Mouse (Mus musculus): ENCODE measurements around the gene Gm12794. TPM values are rescaled to one million over a fixed set of nuclear protein-coding genes. Genes with fewer than 3 reads are reported as not detected.
"Not testable (repeated sequence)": the region's sequence is repeated elsewhere in the genome, so short reads cannot be mapped to it uniquely, and the experiment has no call there.

Gene Gm12794
- total RNA-seq (2021), result not detected
- long read RNA-seq, experiment 1, result 0 reads
- long read RNA-seq, experiment 2, result 0 reads

GRCm38 (mm10) chr4:101940107-101940506, at the start of gene Gm12794:
TSS of gene Gm12794 (plus strand) at chr4:101940407.
- not testable (repeated sequence) for DNase-seq

GRCm38 (mm10) chr4:101893656-101894420, 46.4 kb upstream of the Gm12794 start, which contains the start of gene C130073F10Rik:
TSS of gene C130073F10Rik (minus strand) at chr4:101893789.
- no peak for DNase-seq

DNA sequence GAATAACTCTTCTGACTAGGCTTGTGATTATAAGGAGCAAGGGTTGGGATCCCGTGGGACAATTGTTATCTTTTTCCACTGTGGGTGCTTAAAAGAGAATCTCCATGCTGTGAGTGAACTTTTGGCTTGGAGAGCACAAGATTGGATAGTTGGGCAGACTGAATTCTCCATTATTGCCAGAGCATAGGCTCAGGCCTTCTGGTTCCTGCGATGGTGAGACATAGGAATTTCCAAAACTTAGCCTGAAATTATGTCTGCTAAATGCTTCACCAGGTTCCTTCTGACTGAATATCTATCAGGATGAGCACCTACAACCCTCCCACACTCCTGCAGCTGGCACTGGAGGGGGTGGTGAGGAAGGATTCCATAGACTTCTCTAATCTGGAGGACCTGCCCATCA, 31.4 kb upstream of the Gm12794 start, which contains the start of gene Gm12800:
Gene Gm12800 (plus strand): TSS at position 301 of the 400 bp plus-strand sequence.
- DNase-seq, result not testable (repeated sequence)

DNA sequence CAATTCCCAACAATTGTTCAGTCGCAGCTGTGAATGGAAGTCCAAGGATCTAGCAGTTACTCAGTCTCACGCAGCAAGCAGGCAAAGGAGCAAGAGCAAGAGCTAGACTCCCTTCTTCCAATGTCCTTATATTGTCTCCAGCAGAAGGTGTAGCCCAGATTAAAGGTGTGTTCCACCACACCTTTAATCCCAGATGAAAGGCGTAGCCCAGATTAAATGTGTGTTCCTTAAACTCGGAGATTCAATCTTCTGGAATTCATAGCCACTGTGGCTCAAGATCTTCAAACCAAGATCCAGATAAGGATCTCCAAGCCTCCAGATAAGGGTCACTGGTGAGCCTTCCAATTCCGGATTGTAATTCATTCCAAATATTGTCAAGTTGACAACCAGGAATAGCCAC, 40.7 kb downstream of the Gm12794 start, which contains the start of gene Gm12790:
Gene Gm12790 (minus strand): TSS at position 101 of the 400 bp plus-strand sequence.
- DNase-seq, result not testable (repeated sequence)

GRCm38 (mm10) chr4:101985678-101986077, 45.5 kb downstream of the Gm12794 start:
- DNase-seq, result no peak

- not testable (repeated sequence) for DNase-seq
Observed at GRCm38 (mm10) chr4:101986326-101986725, 46.1 kb downstream of the Gm12794 start, which contains the start of gene Gm12789. TSS of gene Gm12789 (plus strand) at chr4:101986626.

Other genes with a start within 250 kb of the Gm12794 start
- 1 to 10 TPM; 1.5 to 1.9 TPM for gene Lepr, start 223.0 kb upstream of the Gm12794 start, total RNA-seq (2021)
- gene B020004J07Rik, start 96.4 kb upstream of the Gm12794 start, total RNA-seq (2021), result not detected
- gene C130073F10Rik, start 46.6 kb upstream of the Gm12794 start, total RNA-seq (2021), result not detected
- not detected for gene Gm12800, start 31.3 kb upstream of the Gm12794 start, total RNA-seq (2021)
- not detected for gene Gm12790, start 40.6 kb downstream of the Gm12794 start, total RNA-seq (2021)
- not detected for gene Gm12789, start 46.2 kb downstream of the Gm12794 start, total RNA-seq (2021)
- 10 to 100 TPM; 37.4 to 45.2 TPM for gene Pde4b, start 147.1 kb downstream of the Gm12794 start, total RNA-seq (2021)

Data from gastrocnemius, postnatal 25 days (tissue).